Mouse (Mus musculus) thymus, postnatal 25 days (tissue): Measurements from ENCODE around the gene Olfr116.

Source experiments
- DNase-seq: peaks from one replicate; pipeline ENCODE4 v3.0.0; 2022

Olfr116 gene

GRCm38 (mm10) chr17:37627009-37627408 lies at the start of gene Olfr116, which contains the start of gene Olfr115:
Gene Olfr116, minus strand, starts transcription at chr17:37627199.
Gene Olfr115, minus strand, starts transcription at chr17:37627109.
- no peak for DNase-seq

GRCm38 (mm10) chr17:37666688-37667087 lies 39.7 kb upstream of the Olfr116 start, which contains the start of gene Olfr118:
Gene Olfr118, plus strand, starts transcription at chr17:37666988.
- DNase-seq, result no peak

- no peak for DNase-seq
These were observed 36.7 kb upstream of the Olfr116 start, which contains the start of gene Olfr117 for GRCm38 (mm10) chr17:37663682-37664081. Gene Olfr117, minus strand, starts transcription at chr17:37663782.

DNA sequence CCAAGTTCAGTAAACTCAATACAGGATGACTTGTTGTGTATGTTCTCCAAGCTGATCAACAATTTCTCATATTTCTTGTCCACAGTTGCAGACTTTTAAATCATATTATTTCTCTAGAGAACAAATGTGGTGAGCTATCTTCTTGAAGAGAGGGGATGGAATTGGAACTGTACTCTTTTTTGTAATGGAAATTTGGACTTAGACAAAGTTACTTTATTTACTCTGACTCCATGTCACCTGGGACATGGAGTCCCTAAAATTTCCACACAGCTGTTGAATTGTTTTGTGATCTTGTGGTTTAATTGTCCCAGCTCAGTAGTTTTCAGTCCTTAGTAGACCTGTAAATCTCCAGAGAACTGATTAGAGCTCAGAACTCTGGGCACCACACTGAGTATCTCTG lies 34.4 kb downstream of the Olfr116 start, which contains the start of gene Olfr114:
TSS of gene Olfr114 (minus strand) at position 101 of the 400 bp plus-strand sequence.
- no peak for DNase-seq

GRCm38 (mm10) chr17:37577563-37577962 lies 49.4 kb downstream of the Olfr116 start, which contains the start of gene Olfr113:
Gene Olfr113, minus strand, starts transcription at chr17:37577663.
- DNase-seq, result no peak
